Mouse (Mus musculus) adrenal gland, postnatal 36 days (tissue): ENCODE measurements around the gene Pla2g16. TPM values are rescaled to one million over a fixed set of nuclear protein-coding genes. Genes with fewer than 3 reads are reported as not detected.

Source experiments
- DNase-seq, 2 experiments: peaks; one replicate each; pipeline ENCODE4 v3.0.0; 2021; ENCODE audit warnings: mixed read lengths in 1 of 2
- total RNA-seq, 2 experiments: library from RNA; stranded (reverse); gene quantifications; 2 replicates each; pipeline ENCODE4 v1.2.3; 2021

Pla2g16 gene
- total RNA-seq, 2 experiments from 2014 or later, result 54.2 to 78.7 TPM

DNA sequence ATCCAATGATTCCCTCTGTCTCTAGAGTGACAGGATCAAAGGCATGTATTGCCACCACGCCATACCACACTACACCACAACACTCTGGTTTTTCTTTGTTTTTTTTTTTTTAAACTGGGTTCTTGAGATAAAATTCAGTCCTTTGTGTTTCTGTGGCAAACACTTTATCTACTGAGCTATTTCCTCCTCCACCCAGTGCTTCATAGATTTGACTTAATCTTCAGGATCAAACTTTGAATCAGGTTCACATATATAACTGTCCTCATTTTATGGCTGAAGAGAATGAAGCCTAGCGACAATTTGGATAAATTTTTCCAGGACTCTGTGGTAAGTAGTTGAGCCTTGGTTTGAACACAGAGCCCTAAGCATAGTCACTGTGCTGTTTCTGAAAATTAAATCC is 6.4 kb downstream of the Pla2g16 start:
- no peak for DNase-seq

DNA sequence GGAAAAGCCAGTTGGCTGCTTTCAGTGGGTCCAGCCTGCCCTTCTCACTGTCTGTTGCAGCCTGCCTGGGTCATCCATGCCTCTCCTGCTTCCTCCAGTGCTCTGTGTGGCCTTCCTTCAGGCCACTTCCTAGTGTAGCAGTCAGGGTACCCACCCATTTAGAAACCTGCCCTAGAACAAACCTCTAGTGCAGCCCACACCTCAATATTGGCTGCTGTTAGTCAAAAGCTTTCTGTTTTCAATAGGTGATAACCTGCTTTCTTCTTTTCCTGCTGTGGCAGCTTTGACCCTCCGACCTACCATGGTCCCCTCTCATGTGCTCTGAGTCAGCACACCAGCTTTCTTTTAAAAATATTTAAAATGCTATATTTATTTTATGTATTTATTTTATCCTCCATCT is 7.2 kb downstream of the Pla2g16 start:
- no peak for DNase-seq

- DNase-seq, result no peak
These were observed 9.6 kb downstream of the Pla2g16 start for GRCm38 (mm10) chr19:7566826-7567225.

GRCm38 (mm10) chr19:7568364-7568763 is 11.1 kb downstream of the Pla2g16 start:
- no peak for DNase-seq

DNA sequence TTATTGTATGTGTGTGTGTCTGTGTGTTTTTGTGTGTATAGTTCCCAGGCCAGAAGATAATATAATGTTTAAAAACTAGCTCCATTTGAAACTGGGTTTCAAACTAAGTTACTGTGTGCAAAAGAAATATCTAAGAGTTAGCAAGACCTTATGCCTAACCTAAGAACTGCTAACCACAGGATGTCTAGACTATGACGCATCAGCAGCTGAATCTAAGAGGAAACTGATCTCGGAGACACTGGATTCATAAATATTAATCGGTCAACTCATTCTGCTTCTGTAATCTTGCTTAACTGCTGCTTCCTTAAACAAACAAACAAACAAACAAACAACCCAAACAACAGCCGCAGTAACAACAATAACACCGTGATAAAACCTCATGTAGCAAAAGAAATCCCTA is 12.4 kb downstream of the Pla2g16 start:
- no peak for DNase-seq

GRCm38 (mm10) chr19:7576180-7576579 is 18.9 kb downstream of the Pla2g16 start:
- no peak for DNase-seq

DNA sequence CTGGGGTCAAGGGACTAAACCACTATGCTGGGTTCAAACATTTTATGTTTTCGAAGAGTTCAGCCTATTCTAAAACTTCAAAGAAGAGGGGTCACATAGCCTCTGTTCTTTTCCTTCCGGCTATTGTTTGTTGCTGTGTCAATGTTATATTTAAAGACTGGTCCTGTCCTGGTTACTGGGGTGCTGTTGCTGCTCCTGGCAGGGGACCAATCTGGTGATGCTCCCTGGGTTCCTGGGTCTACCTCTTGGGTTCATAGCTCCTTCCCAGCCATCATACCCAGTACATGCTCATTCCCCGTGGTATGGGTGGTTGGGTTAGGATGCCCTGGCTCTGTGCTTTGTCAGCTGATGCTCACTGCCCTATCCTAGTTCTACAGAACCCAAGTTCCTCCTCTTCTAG is 20.5 kb downstream of the Pla2g16 start:
- DNase-seq, result no peak

DNA sequence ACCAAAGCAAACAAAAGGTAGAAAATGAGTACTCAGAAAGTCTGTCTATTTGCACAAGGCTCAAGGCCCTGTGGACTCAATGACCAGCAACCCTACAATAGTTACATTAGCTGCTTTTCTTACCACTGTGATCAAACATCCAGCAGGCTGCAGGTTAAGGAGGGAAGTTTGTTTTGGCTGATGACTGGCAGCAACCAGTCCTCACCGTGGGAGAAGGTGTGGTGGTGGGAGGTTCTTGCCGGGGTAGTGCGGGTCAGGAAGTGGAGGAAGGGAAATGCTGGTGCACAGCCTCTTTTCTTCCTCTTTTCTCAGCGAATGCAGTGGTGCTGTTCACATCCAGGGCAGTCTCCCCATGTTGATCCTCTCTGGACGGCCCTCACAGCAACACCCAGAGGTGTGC is 23.8 kb downstream of the Pla2g16 start:
- no peak for DNase-seq

GRCm38 (mm10) chr19:7583101-7583500 is 25.8 kb downstream of the Pla2g16 start:
- no peak for DNase-seq

- DNase-seq, result no peak
These were observed 26.3 kb downstream of the Pla2g16 start for GRCm38 (mm10) chr19:7583599-7583998.

DNA sequence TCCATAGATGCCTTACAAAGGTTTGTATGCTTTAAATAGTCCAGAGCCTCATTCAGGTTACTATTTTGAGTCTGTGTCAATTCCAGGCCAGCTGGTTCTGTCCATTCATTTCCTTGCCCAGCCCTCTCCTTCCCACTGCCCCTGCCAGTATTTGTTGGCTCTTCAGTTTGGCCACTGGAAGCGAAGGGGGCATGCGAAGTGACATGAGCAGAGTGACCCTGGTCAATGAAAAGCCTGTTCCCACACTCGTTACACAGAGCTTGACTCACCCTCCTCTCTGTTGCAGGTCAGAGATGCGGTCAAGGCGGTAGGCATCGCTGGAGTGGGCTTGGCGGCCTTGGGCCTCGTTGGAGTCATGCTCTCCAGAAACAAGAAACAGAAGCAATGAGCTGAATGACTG is 28.0 kb downstream of the Pla2g16 start:
- peak; percentile 67 to 78 for DNase-seq

DNA sequence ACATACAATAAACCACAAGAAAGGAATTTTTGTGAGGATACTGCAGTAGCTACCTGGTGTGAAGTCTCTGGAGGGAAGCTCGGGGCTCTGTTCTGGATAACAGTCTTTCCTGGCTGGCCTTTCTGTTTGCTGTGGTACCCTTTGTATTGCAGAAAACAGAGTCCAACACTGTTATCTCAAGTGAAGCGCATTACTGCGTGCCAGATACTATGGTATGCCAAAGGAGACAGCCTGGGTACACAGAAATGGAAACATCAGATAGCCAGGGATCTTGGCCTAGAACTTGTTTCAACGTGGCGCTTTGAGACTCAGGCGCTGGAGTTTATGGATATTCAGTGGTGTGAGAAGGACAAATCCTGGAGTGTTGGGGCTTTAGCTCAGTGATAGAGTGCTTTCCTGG is 28.5 kb downstream of the Pla2g16 start:
- no peak for DNase-seq

GRCm38 (mm10) chr19:7590795-7591194 is 33.5 kb downstream of the Pla2g16 start:
- DNase-seq, result no peak

- DNase-seq, result peak; percentile 11 to 23
These were observed 34.8 kb downstream of the Pla2g16 start for GRCm38 (mm10) chr19:7592018-7592417.

DNA sequence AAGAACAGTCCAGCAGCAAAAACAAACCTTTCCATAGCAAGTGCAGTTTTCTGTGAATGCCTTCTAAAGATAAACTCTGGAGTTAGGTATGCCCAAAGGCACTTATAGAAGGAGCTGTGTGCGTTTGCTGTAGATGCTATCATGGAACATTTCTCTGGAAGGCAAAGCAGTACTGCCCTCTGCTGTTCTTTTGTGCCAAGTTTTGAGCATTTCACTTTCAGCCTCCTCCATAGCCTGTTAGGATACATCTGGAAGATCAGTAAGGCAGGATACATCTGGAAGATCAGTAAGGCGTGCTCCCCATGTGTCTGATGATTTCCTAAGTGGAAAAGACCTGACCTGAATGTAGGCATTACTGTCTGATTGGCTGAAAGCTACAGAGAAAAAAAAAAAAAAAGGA is 38.3 kb downstream of the Pla2g16 start:
- DNase-seq, result peak; percentile 22 to 55

DNA sequence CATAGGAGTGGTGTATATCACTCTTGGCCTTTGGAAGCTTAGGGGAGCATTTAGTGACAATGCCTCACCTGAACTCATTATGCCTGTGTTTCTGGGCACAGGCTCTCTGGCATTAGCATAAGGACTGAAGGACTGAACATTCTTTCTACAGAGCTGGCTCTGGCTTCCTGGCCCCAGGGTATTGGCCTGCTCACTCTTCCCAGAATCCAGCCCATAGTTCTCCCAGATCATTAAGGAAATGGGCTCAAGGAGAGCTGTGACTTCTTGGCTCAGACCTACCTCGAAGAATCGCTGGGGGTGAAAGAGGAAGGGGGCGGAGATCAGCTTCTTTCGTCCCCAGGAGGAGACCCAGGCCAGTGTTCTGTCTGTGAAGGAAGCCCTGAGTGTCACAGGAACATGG is 41.2 kb downstream of the Pla2g16 start:
- no peak for DNase-seq

- DNase-seq, result peak in 1 of 2 experiments; percentile 39
These were observed 44.3 kb downstream of the Pla2g16 start for GRCm38 (mm10) chr19:7601551-7601950.

DNA sequence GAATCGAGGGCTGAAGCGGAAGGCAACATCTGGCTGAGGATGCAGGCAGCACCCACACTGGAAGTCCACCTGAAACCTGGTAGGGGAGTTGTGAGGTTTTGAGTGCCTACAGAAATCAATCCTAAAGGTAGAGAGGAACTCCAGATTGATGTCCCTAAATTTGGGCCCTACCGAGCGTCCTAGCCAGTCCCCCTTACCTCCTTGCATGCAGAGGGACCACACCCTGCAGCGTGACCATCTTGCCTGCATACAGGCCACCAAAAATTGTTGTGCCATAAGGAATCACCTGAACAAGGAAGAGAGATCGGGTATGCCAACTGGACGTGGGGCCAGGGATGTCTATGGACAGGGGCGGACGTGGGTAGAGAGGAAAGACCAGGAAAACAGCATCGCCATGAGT is 46.8 kb downstream of the Pla2g16 start:
- no peak for DNase-seq

GRCm38 (mm10) chr19:7605013-7605412 is 47.8 kb downstream of the Pla2g16 start:
- no peak for DNase-seq

GRCm38 (mm10) chr19:7605930-7606783 is 48.9 kb downstream of the Pla2g16 start:
- peak; percentile 17 to 63 for DNase-seq

DNA sequence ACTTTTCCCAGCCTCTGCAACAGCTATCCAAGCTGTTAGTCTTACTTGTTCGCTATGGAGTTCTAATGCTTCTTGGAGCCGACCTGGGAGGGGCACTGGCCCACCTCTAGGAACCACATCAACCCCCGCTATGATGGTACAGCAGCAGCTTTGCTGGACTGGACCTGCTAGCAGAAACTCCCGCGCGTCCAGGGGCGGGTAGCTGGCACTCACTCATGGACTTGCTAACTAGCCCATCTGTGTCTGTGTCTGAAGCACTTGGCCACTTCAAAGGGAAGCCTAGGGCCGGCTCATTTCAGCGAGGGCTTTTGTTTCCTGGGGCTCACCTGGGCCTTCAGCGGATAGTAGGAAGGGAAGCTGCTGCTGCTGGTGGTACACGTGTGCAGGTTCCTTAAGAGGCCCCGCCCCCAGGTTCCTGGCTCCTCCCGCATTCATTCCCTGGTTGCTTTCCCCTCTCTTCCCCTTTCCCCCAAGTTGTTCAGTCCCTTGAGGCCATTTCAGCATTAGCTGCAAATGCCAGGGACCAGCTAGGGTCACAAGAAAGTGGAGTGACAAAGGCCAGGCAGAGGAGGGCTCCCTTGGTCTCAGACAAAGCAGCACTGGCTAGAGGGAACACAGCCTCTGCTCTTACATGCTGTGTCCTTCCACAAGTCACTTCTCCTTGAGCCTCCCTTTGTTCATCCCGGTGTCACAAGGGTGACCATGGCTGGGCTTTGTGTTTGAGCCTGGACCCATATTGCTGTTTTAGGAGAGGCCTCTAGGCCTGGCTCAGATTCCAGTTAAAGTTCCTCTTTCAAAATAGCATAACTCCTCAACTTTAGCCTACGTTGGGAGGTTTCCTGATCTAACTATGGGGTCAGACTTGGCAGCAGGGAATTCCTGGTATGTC is 49.8 kb downstream of the Pla2g16 start, which contains the start of gene Lgals12:
Gene Lgals12 (minus strand): TSS at position 393 of the 889 bp plus-strand sequence.
- DNase-seq, result peak; percentile 10 to 56

- DNase-seq, result no peak
These were observed 50.5 kb downstream of the Pla2g16 start for GRCm38 (mm10) chr19:7607690-7608201.
